Mouse (Mus musculus) midbrain, embryonic 14.5 days (tissue): ENCODE results near the gene Lce3e. TPM values are rescaled to one million over a fixed set of nuclear protein-coding genes. Genes with fewer than 3 reads are reported as not detected.

Experiments used
- ATAC-seq: fragments of 200-750 bp; cut with Nextera tagmentation; 2 replicates; pipeline ENCODE4 v1.8.0; 2017; ENCODE audit warnings: moderate number of reproducible peaks, moderate library complexity; ENCODE audit not compliant: low FRiP score, low TSS enrichment
- DNase-seq: peaks from one replicate; pipeline ENCODE4 v3.0.0-alpha.2; 2015
- H3K27ac ChIP-seq: fragments of 300-500 bp; sonication (generic); replicated peaks from 2 replicates; pipeline ENCODE4 v1.5.1; 2014; ENCODE audit warnings: mild to moderate bottlenecking, low read depth, low read length, moderate library complexity
- H3K27me3 ChIP-seq: fragments of 300-500 bp; sonication (generic); 2 replicates; pipeline ENCODE4 v1.6.1; 2014; ENCODE audit warnings: low read length, control low read depth, mixed read lengths; ENCODE audit not compliant: control insufficient read depth, insufficient read depth
- H3K36me3 ChIP-seq: fragments of 300-500 bp; sonication (generic); 2 replicates; pipeline ENCODE4 v1.6.1; 2014; ENCODE audit warnings: low read length, control low read depth; ENCODE audit not compliant: control insufficient read depth, insufficient read depth
- H3K4me1 ChIP-seq: fragments of 300-500 bp; sonication (generic); 2 replicates; pipeline ENCODE4 v1.6.1; 2014; ENCODE audit warnings: mild to moderate bottlenecking, antibody characterized with exemption, low read length, control low read depth; ENCODE audit not compliant: control insufficient read depth, insufficient read depth
- H3K4me2 ChIP-seq: fragments of 300-500 bp; sonication (generic); 2 replicates; pipeline ENCODE4 v1.6.1; 2014; ENCODE audit warnings: mild to moderate bottlenecking, low read length, moderate library complexity
- H3K4me3 ChIP-seq: fragments of 300-500 bp; sonication (generic); replicated peaks from 2 replicates; pipeline ENCODE4 v1.5.1; 2014; ENCODE audit warnings: low read depth, low read length
- H3K9ac ChIP-seq: fragments of 300-500 bp; sonication (generic); replicated peaks from 2 replicates; pipeline ENCODE4 v1.6.1; 2014; ENCODE audit warnings: mild to moderate bottlenecking, low read length, moderate library complexity
- H3K9me3 ChIP-seq: fragments of 300-500 bp; sonication (generic); 2 replicates; pipeline ENCODE4 v1.6.1; 2016; ENCODE audit warnings: low read length, control low read depth, mixed read lengths; ENCODE audit not compliant: control insufficient read depth
- WGBS: fragments of 180-500 bp; shearing (Covaris S2); extraction: QIAGEN DNeasy Blood & Tissue Kit; methylation state at CpG from one replicate; pipeline ENCODE4 v1.1.7; 2014; 5-methylcytosine and 5-hydroxymethylcytosine counted together
- polyA plus RNA-seq: library from polyadenylated mRNA; unstranded; fragments of >200 nt; fragmentation: Nextera tagmentation; extraction: Ambion mirVana; gene quantifications from 2 replicates; pipeline ENCODE4 v1.2.1, GENCODE M21; 2014

The Lce3e gene
- polyA plus RNA-seq, 1 experiment from 2014 or later = not detected

- DNase-seq (no peak), ATAC-seq (no peak)
- Histone ChIP-seq H3K36me3 (no peaks in the 10 kb centered on the region), H3K4me2 (no peak overlapping the region), H3K4me3 (no peak overlapping the region), H3K4me1 (no peaks in the 10 kb centered on the region), H3K9me3 (no peaks in the 10 kb centered on the region), H3K27me3 (no peaks in the 10 kb centered on the region), H3K9ac (no peak overlapping the region), H3K27ac (no peak overlapping the region)
- WGBS = 87% methylated on average over 3 of the region's 3 CpGs
Measured at GRCm38 (mm10) chr3:93000621-93001020, 33.8 kb downstream of the Lce3e start.

- Histone ChIP-seq H3K9ac (no peak overlapping the region), H3K36me3 (no peaks in the 10 kb centered on the region), H3K4me3 (no peak overlapping the region), H3K27me3 (no peaks in the 10 kb centered on the region), H3K4me2 (no peak overlapping the region), H3K27ac (no peak overlapping the region), H3K9me3 (no peaks in the 10 kb centered on the region), H3K4me1 (no peaks in the 10 kb centered on the region)
- DNase-seq = no peak
- 0 out of 2 replicates have a peak, but pooled peaks have one; percentile 48 for ATAC-seq
- WGBS = 71% methylated on average over 4 of the region's 4 CpGs
Measured at GRCm38 (mm10) chr3:93002843-93003242, 36.0 kb downstream of the Lce3e start.

GRCm38 (mm10) chr3:93014378-93014801 lies 47.5 kb downstream of the Lce3e start:
- ATAC-seq = peak; percentile 79; the same call in 1 of the 2 replicates
- no peaks in the 10 kb centered on the region for H3K4me1 ChIP-seq
- peak overlapping the region; percentile 53; the same call in 1 of the 2 replicates for H3K27ac ChIP-seq
- WGBS = 0% methylated on average over 24 of the region's 24 CpGs
- H3K4me3 ChIP-seq = peak overlapping the region; percentile 51
- H3K27me3 ChIP-seq = no peaks in the 10 kb centered on the region
- peak overlapping the region; percentile 62 for H3K9ac ChIP-seq
- peak overlapping the region; percentile 82 for H3K4me2 ChIP-seq
- no peaks in the 10 kb centered on the region for H3K36me3 ChIP-seq
- DNase-seq = peak; percentile 83
- H3K9me3 ChIP-seq = no peaks in the 10 kb centered on the region

- H3K4me3 ChIP-seq = peak overlapping the region; percentile 51
- no peaks in the 10 kb centered on the region for H3K4me1 ChIP-seq
- no peaks in the 10 kb centered on the region for H3K27me3 ChIP-seq
- ATAC-seq = no peak
- no peak overlapping the region for H3K27ac ChIP-seq
- WGBS = 15% methylated on average over 5 of the region's 5 CpGs
- no peaks in the 10 kb centered on the region for H3K36me3 ChIP-seq
- DNase-seq = no peak
- peak overlapping the region; percentile 62 for H3K9ac ChIP-seq
- H3K4me2 ChIP-seq = peak overlapping the region; percentile 82
- no peaks in the 10 kb centered on the region for H3K9me3 ChIP-seq
Measured at GRCm38 (mm10) chr3:93014871-93015270, 48.0 kb downstream of the Lce3e start.

- Histone ChIP-seq H3K27me3 (no peaks in the 10 kb centered on the region), H3K36me3 (no peaks in the 10 kb centered on the region), H3K4me1 (no peaks in the 10 kb centered on the region), H3K9ac (peak within 1 kb of the TSS; percentile 62), H3K4me3 (peak within 1 kb of the TSS; percentile 51), H3K4me2 (peak within 1 kb of the TSS; percentile 82), H3K27ac (peak within 1 kb of the TSS; percentile 53; the same call in 1 of the 2 replicates), H3K9me3 (no peaks in the 10 kb centered on the region)
- WGBS = 53% methylated on average over 4 of the region's 4 CpGs
- DNase-seq (peak; percentile 8), ATAC-seq (no peak)
Measured at GRCm38 (mm10) chr3:93015460-93016104, 48.7 kb downstream of the Lce3e start, which contains the start of gene Crct1. Gene Crct1 (minus strand): TSS chr3:93015687.

Other genes starting within 250 kb of the Lce3e start
- gene Lce1f, start 246.7 kb upstream of the Lce3e start, polyA plus RNA-seq = not detected in 2 replicates
- gene Gm38119, start 228.0 kb upstream of the Lce3e start, polyA plus RNA-seq = not detected in 2 replicates
- not detected in 2 replicates for gene Lce1g, start 214.7 kb upstream of the Lce3e start, polyA plus RNA-seq
- not detected in 2 replicates for gene Lce1h, start 202.0 kb upstream of the Lce3e start, polyA plus RNA-seq
- gene Lce1i, start 188.2 kb upstream of the Lce3e start, polyA plus RNA-seq = not detected in 2 replicates
- gene Lce1j, start 176.5 kb upstream of the Lce3e start, polyA plus RNA-seq = not detected in 2 replicates
- gene Lce1k, start 159.2 kb upstream of the Lce3e start, polyA plus RNA-seq = not detected in 2 replicates
- gene Kprp, start 139.8 kb upstream of the Lce3e start, polyA plus RNA-seq = not detected in 2 replicates
- gene Lce1l, start 115.8 kb upstream of the Lce3e start, polyA plus RNA-seq = not detected in 2 replicates
- not detected in 2 replicates for gene 2310050C09Rik, start 96.8 kb upstream of the Lce3e start, polyA plus RNA-seq
- not detected in 2 replicates for gene Lce3a, start 40.8 kb upstream of the Lce3e start, polyA plus RNA-seq
- gene Lce3b, start 34.1 kb upstream of the Lce3e start, polyA plus RNA-seq = not detected in 2 replicates
- gene Lce3c, start 22.6 kb upstream of the Lce3e start, polyA plus RNA-seq = not detected in 2 replicates
- gene Lce3d, start 9.7 kb upstream of the Lce3e start, polyA plus RNA-seq = not detected in 2 replicates
- not detected in 2 replicates for gene Lce3f, start 25.2 kb downstream of the Lce3e start, polyA plus RNA-seq
- gene Crct1, start 48.6 kb downstream of the Lce3e start, polyA plus RNA-seq = 0.63 and 2.5 TPM in 2 replicates
- gene Lce1m, start 52.0 kb downstream of the Lce3e start, polyA plus RNA-seq = not detected in 2 replicates
- gene Gm4858, start 101.8 kb downstream of the Lce3e start, polyA plus RNA-seq = not detected in 2 replicates
- gene Crnn, start 177.7 kb downstream of the Lce3e start, polyA plus RNA-seq = not detected in 2 replicates
- 0.04 TPM in 1 of 2 replicates, not detected in the other for gene Flg2, start 230.2 kb downstream of the Lce3e start, polyA plus RNA-seq